Mouse (Mus musculus) testis, postnatal 10 days (tissue): ENCODE results near the gene D5Ertd579e.

Experiments used
- DNase-seq: peaks from one replicate; pipeline ENCODE4 v3.0.0; 2021; ENCODE audit warnings: low spot score

The D5Ertd579e gene

GRCm38 (mm10) chr5:36568118-36568517 is 127.7 kb downstream of the D5Ertd579e start:
- no peak for DNase-seq

- no peak for DNase-seq
Observed at GRCm38 (mm10) chr5:36567627-36568026, 128.2 kb downstream of the D5Ertd579e start.

- no peak for DNase-seq
Observed at GRCm38 (mm10) chr5:36564530-36564929, 131.3 kb downstream of the D5Ertd579e start.

GRCm38 (mm10) chr5:36563741-36564140 is 132.1 kb downstream of the D5Ertd579e start:
- no peak for DNase-seq

- no peak for DNase-seq
Observed at GRCm38 (mm10) chr5:36562791-36563445, 132.9 kb downstream of the D5Ertd579e start.

GRCm38 (mm10) chr5:36561509-36561908 is 134.3 kb downstream of the D5Ertd579e start:
- no peak for DNase-seq

- no peak for DNase-seq
Observed at GRCm38 (mm10) chr5:36560490-36560889, 135.3 kb downstream of the D5Ertd579e start.

GRCm38 (mm10) chr5:36559510-36560235 is 136.2 kb downstream of the D5Ertd579e start:
- DNase-seq: no peak

- no peak for DNase-seq
Observed at GRCm38 (mm10) chr5:36559106-36559505, 136.7 kb downstream of the D5Ertd579e start.

GRCm38 (mm10) chr5:36558526-36558925 is 137.3 kb downstream of the D5Ertd579e start:
- DNase-seq: no peak

GRCm38 (mm10) chr5:36557584-36558308 is 138.1 kb downstream of the D5Ertd579e start:
- no peak for DNase-seq

GRCm38 (mm10) chr5:36556906-36557305 is 138.9 kb downstream of the D5Ertd579e start:
- no peak for DNase-seq

GRCm38 (mm10) chr5:36556289-36556688 is 139.5 kb downstream of the D5Ertd579e start:
- DNase-seq: no peak

GRCm38 (mm10) chr5:36554496-36554895 is 141.3 kb downstream of the D5Ertd579e start:
- no peak for DNase-seq

- DNase-seq: no peak
Observed at GRCm38 (mm10) chr5:36553886-36554285, 141.9 kb downstream of the D5Ertd579e start.

- DNase-seq: no peak
Observed at GRCm38 (mm10) chr5:36553056-36553606, 142.7 kb downstream of the D5Ertd579e start.

GRCm38 (mm10) chr5:36552391-36552790 is 143.4 kb downstream of the D5Ertd579e start:
- no peak for DNase-seq
